In the genomic region with DNA sequence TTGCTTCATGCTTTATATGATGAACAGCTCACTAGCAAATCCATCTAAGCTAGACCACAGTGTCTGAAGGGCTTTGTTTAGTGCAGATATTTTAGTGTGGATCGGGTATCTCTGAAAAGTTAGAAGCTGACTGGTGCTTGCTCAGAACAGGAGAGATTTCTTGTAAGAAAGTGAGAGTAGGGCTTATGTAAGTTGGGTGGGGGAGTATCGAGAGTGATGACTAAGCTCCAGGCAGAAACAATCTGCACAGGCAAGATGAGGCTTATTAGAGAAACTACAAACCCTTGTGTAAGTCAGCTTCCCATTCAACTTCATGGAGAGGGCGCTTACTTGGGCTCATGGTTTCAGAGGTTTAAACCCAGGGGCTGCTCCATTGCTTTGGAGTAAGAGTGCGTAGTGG, we compare ENCODE assay signal across 25 mouse cellular contexts.
DNase-seq lines count a peak whose midpoint lies in the region; TF ChIP-seq lines count a peak whose summit lies in the region.
"Had no signal": no experiment of that assay in that cellular context is flagged by ENCODE, and none has a peak within 500 bp of the region (broad histone marks: within the 10 kb centered on the region; RNA-seq: fewer than 3 reads in every experiment).

No protein-coding gene starts in this region.

- H3K36me3 ChIP-seq in heart, adult 2 months (ENCODE audit: control insufficient read depth, insufficient read depth, low read length): no peaks in the 10 kb centered on the region
- H3K36me3 ChIP-seq: embryonic facial prominence, embryonic 10.5 days; forebrain, embryonic 15.5 days; hindbrain, embryonic 13.5 days; limb, embryonic 10.5 days; liver, embryonic 15.5 days; lung, embryonic 15.5 days; neural tube, embryonic 12.5 days had no signal

- peak; percentile 22 for DNase-seq in layer of hippocampus, adult 9-11 months
- DNase-seq in layer of hippocampus, postnatal 10 days (ENCODE audit: low spot score in 2 of 2): no peak
- DNase-seq in right cerebral cortex, postnatal 25 days: peak; percentile 13
- DNase-seq in right cerebral cortex, postnatal 14 days: no peak
- peak; percentile 32 to 91 for DNase-seq in left cerebral cortex, postnatal 25 days (ENCODE audit: low spot score in 2 of 2)
- no peak for DNase-seq in heart, adult 2 months
- no peak for DNase-seq in urinary bladder, adult 2 months (ENCODE audit: low spot score)
- DNase-seq: adrenal gland, postnatal 25 days; cerebellum, adult 9-10 months; gastrocnemius, postnatal 36 days; kidney, adult 18-20 months; kidney, postnatal 4 days; liver; lung, postnatal 36 days; midbrain, embryonic 14.5 days; retina, postnatal 1 day; thymus, postnatal 36 days had no signal

- intact Hi-C loops in left cerebral cortex, postnatal 25 days (cut with DNase I): no loop called here
- intact Hi-C loops in heart, adult 2 months (cut with DNase I): no loop called here

- H3K9ac ChIP-seq in heart, adult 2 months (ENCODE audit: low read depth, low read length): no peak overlapping the region
- H3K9ac ChIP-seq: forebrain, embryonic 15.5 days; hindbrain, embryonic 13.5 days; liver, embryonic 15.5 days; lung, embryonic 15.5 days; neural tube, embryonic 12.5 days had no signal

- no peak overlapping the region for H3K27ac ChIP-seq in heart, adult 2 months
- H3K27ac ChIP-seq: embryonic facial prominence, embryonic 10.5 days; forebrain, embryonic 15.5 days; hindbrain, embryonic 13.5 days; limb, embryonic 10.5 days; liver, embryonic 15.5 days; lung, embryonic 15.5 days; neural tube, embryonic 12.5 days had no signal

- TF ChIP-seq POLR2A in heart, adult 2 months (IDR thresholded peaks at IDR 0.05; ENCODE audit: insufficient read depth, low read depth, low read length): no peak

- no peak overlapping the region for H3K4me3 ChIP-seq in heart, adult 2 months
- H3K4me3 ChIP-seq: embryonic facial prominence, embryonic 10.5 days; forebrain, embryonic 15.5 days; hindbrain, embryonic 13.5 days; limb, embryonic 10.5 days; liver, embryonic 15.5 days; lung, embryonic 15.5 days; megakaryocyte, embryonic 14.5 days; neural tube, embryonic 12.5 days had no signal

- no peaks in the 10 kb centered on the region for H3K79me2 ChIP-seq in heart, adult 2 months (replicated peaks; ENCODE audit: control insufficient read depth, insufficient read depth, low read length)

- H3K27me3 ChIP-seq in heart, adult 2 months (ENCODE audit: control insufficient read depth, insufficient read depth, low read length): no peaks in the 10 kb centered on the region
- H3K27me3 ChIP-seq: forebrain, embryonic 15.5 days; hindbrain, embryonic 13.5 days; liver, embryonic 15.5 days; lung, embryonic 15.5 days; neural tube, embryonic 12.5 days had no signal

- 77% methylated on average over 4 of the region's 4 CpGs for WGBS in heart, adult 2 months

- H3K4me1 ChIP-seq in heart, adult 2 months (ENCODE audit: control insufficient read depth, insufficient read depth, low read length): no peaks in the 10 kb centered on the region
- H3K4me1 ChIP-seq: forebrain, embryonic 15.5 days; hindbrain, embryonic 13.5 days; limb, embryonic 10.5 days; liver, embryonic 15.5 days; lung, embryonic 15.5 days; megakaryocyte, embryonic 14.5 days; neural tube, embryonic 12.5 days had no signal

- no peak for TF ChIP-seq CTCF in heart, adult 2 months (IDR thresholded peaks at IDR 0.05)

- no peak for TF ChIP-seq EP300 in heart, adult 2 months (IDR thresholded peaks at IDR 0.05; ENCODE audit: insufficient read depth, low read depth, low read length)

Comparison
In these comparisons a context has a peak if more than half of its experiments do, and no peak if none do; other contexts are left out.
1. DNase-seq: peak in layer of hippocampus, adult 9-11 months (single experiment), right cerebral cortex, postnatal 25 days (single experiment) and left cerebral cortex, postnatal 25 days (2 of 2); none in layer of hippocampus, postnatal 10 days (0 of 2), right cerebral cortex, postnatal 14 days (single experiment), heart, adult 2 months (0 of 2) and urinary bladder, adult 2 months (single experiment).